Mouse (Mus musculus) bone marrow, adult 2 months (tissue): ENCODE results near the gene C3. TPM values are rescaled to one million over a fixed set of nuclear protein-coding genes. Genes with fewer than 3 reads are reported as not detected.

Experiments used
- H3K27ac ChIP-seq: fragments of 200-500 bp; 2 replicates; pipeline ENCODE4 v1.5.1; 2012; ENCODE audit warnings: low read depth, mild to moderate bottlenecking, control low read depth, inconsistent platforms, low read length; ENCODE audit not compliant: control insufficient read depth, poor library complexity, insufficient read depth
- H3K4me1 ChIP-seq: fragments of 200-500 bp; 2 replicates; pipeline ENCODE4 v1.6.1; 2011; ENCODE audit warnings: low read length; ENCODE audit not compliant: control insufficient read depth, insufficient read depth
- H3K4me3 ChIP-seq: fragments of 200-500 bp; replicated peaks from 2 replicates; pipeline ENCODE3; 2011; ENCODE audit warnings: mild to moderate bottlenecking, low read depth, low read length, control low read depth; ENCODE audit not compliant: control insufficient read depth
- CTCF ChIP-seq: fragments of 200-500 bp; IDR thresholded peaks from 2 replicates; pipeline ENCODE4 v1.5.1; 2011; ENCODE audit warnings: low read length, control low read depth; ENCODE audit not compliant: control insufficient read depth, insufficient read depth
- POLR2A ChIP-seq: fragments of 200-500 bp; IDR thresholded peaks from 2 replicates; pipeline ENCODE4 v1.6.1; 2011; ENCODE audit warnings: low read depth, mild to moderate bottlenecking, control low read depth, low read length, borderline replicate concordance; ENCODE audit not compliant: control insufficient read depth
- WGBS: fragments of 180-500 bp; shearing (Covaris S2); methylation state at CpG from one replicate; pipeline ENCODE4 v1.1.7; 2018; 5-methylcytosine and 5-hydroxymethylcytosine counted together
- polyA plus RNA-seq: library from polyadenylated mRNA; stranded (reverse); fragments of >200 nt; gene quantifications from 2 replicates; pipeline ENCODE4 v1.2.4, GENCODE M21; 2011; ENCODE audit warnings: low replicate concordance; ENCODE audit not compliant: missing spikeins, insufficient read depth, insufficient read length

Gene C3
- polyA plus RNA-seq, 1 experiment, result 221 TPM

GRCm38 (mm10) chr17:57185641-57186040 lies 42.3 kb downstream of the C3 start:
- TF ChIP-seq POLR2A (no peak), CTCF (no peak)
- 44% methylated on average over 2 of the region's 2 CpGs for WGBS
- Histone ChIP-seq H3K27ac (no peak overlapping the region), H3K4me1 (no peaks in the 10 kb centered on the region; the same call in none of the 2 replicates), H3K4me3 (no peak overlapping the region)

GRCm38 (mm10) chr17:57182871-57183270 lies 45.1 kb downstream of the C3 start:
- no peak overlapping the region for H3K27ac ChIP-seq
- H3K4me3 ChIP-seq, result no peak overlapping the region
- TF ChIP-seq POLR2A (no peak), CTCF (no peak)
- WGBS, result 30% methylated on average over 3 of the region's 3 CpGs
- no peaks in the 10 kb centered on the region; the same call in none of the 2 replicates for H3K4me1 ChIP-seq

DNA sequence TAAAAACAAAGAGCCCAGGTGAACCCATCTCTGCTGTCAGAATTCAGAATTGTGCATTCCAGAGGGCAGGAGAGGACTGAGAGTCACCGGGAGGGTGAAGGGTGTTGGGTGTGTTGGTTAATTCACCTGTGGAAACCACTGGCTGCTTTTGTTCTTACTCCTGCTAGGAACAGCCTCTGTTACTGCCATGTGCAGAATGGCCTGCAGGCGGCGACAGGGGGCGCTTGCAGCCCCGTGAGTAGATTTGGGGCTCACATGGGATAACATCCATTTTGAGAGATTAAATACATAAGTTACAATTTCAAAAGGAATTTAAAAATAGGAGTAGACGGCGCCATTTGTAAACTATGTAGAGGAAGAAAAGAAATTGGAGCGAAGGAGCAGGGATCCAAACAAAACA lies 47.6 kb downstream of the C3 start:
- Histone ChIP-seq H3K4me1 (no peaks in the 10 kb centered on the region; the same call in none of the 2 replicates), H3K4me3 (no peak overlapping the region), H3K27ac (no peak overlapping the region)
- TF ChIP-seq POLR2A (no peak), CTCF (peak; percentile 67)
- WGBS, result 34% methylated on average over 8 of the region's 8 CpGs

DNA sequence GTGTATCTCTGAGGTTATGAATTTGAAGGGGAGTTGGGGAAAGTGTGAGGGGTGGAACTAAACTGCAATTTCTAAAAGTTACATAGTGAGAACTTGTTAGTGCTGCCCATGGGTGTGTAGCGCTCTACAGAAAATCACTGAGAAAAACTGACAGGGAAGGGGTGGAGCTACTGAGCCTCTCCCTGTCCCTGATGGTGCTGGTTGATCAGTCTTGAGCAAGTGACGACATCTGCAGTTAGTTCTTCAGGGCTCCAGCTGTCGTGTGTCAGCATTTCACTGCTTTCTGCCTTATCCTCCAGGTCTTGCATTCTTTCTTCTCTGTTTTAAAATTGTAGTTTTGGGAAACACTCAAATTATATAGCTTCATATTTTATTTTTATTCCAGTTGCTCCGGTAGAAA lies 54.6 kb downstream of the C3 start:
- no peaks in the 10 kb centered on the region for H3K4me1 ChIP-seq
- no peak overlapping the region for H3K4me3 ChIP-seq
- H3K27ac ChIP-seq, result no peak overlapping the region
- 49% methylated on average over 4 of the region's 4 CpGs for WGBS
- TF ChIP-seq POLR2A (no peak), CTCF (no peak)

GRCm38 (mm10) chr17:57172378-57172777 lies 55.6 kb downstream of the C3 start:
- WGBS, result 58% methylated on average over 5 of the region's 5 CpGs
- no peak for TF ChIP-seq POLR2A
- no peak for TF ChIP-seq CTCF
- Histone ChIP-seq H3K27ac (no peak overlapping the region), H3K4me3 (no peak overlapping the region), H3K4me1 (no peaks in the 10 kb centered on the region)

GRCm38 (mm10) chr17:57170616-57171260 lies 57.2 kb downstream of the C3 start:
- 59% methylated on average over 5 of the region's 5 CpGs for WGBS
- H3K4me3 ChIP-seq, result no peak overlapping the region
- no peaks in the 10 kb centered on the region for H3K4me1 ChIP-seq
- no peak for TF ChIP-seq POLR2A
- TF ChIP-seq CTCF, result no peak
- no peak overlapping the region for H3K27ac ChIP-seq

DNA sequence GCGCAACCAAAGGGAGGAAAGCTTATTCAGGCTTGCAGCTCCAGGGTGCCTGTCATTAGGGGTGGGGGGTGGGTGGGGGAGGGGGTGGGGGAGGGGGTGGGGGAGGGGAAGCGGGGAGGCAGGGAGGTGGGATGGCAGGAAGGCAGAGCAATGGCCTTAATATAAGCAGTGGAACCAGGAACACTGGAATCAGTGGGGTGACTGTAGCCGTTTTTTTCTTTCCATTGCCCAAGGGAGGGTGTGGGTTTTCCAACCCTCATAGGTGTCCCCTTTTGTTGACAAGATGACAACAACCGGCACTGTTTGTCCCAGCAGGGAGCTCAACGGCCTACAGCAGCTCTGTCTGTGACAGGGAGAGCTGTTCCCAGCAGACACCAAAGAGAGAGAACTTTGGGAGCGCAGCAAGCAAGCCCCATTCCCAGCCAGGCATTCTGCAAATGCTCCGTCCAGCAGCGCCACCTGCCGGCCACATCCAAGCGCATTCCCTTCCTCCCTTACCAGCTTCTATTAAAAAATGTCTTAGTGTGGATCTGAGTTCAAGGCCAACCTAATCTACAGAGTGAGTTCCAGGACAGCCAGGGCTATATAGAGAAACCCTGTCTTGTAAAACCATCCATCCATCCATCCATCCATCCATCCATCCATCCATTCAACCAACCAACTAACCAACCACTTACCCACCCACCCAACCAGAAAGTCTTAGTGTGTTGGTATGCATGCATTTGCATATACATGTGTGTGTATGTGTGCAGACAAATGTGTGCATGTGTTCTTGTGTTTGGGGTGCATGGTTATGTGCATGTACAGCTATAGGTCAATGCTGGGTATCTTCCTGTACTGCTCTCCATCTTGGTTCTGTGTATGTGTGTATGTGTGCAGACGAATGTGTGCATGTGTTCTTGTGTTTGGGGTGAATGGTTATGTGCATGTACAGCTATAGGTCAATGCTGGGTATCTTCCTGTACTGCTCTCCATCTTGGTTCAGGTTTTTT lies 60.8 kb downstream of the C3 start:
- no peaks in the 10 kb centered on the region for H3K4me1 ChIP-seq
- WGBS, result 16% methylated on average over 11 of the region's 11 CpGs
- peak; percentile 95 for TF ChIP-seq CTCF
- no peak for TF ChIP-seq POLR2A
- H3K4me3 ChIP-seq, result no peak overlapping the region
- no peak overlapping the region for H3K27ac ChIP-seq

Other genes with a start within 250 kb of the C3 start
- not detected in 2 replicates for gene Acer1, start 246.0 kb downstream of the C3 start, polyA plus RNA-seq
- gene Clpp, start 237.8 kb downstream of the C3 start, polyA plus RNA-seq, result 23.7 and 43.4 TPM in 2 replicates
- gene Alkbh7, start 230.8 kb downstream of the C3 start, polyA plus RNA-seq, result 4.4 and 11.1 TPM in 2 replicates
- not detected in 2 replicates for gene Pspn, start 228.1 kb downstream of the C3 start, polyA plus RNA-seq
- 74.4 and 116 TPM in 2 replicates for gene Gtf2f1, start 216.8 kb downstream of the C3 start, polyA plus RNA-seq
- not detected in 2 replicates for gene Gm17949, start 216.7 kb downstream of the C3 start, polyA plus RNA-seq
- gene Khsrp, start 196.6 kb downstream of the C3 start, polyA plus RNA-seq, result 56.3 and 56.9 TPM in 2 replicates
- gene Slc25a41, start 186.5 kb downstream of the C3 start, polyA plus RNA-seq, result not detected in 2 replicates
- 2.4 TPM in 1 of 2 replicates, not detected in the other for gene Crb3, start 169.0 kb downstream of the C3 start, polyA plus RNA-seq
- gene Slc25a23, start 168.3 kb downstream of the C3 start, polyA plus RNA-seq, result 2.8 and 8.1 TPM in 2 replicates
- 49.6 and 96.5 TPM in 2 replicates for gene Dennd1c, start 149.6 kb downstream of the C3 start, polyA plus RNA-seq
- 0.90 TPM in 1 of 2 replicates, not detected in the other for gene Tubb4a, start 140.4 kb downstream of the C3 start, polyA plus RNA-seq
- gene Tnfsf9, start 122.8 kb downstream of the C3 start, polyA plus RNA-seq, result 0.75 and 1.6 TPM in 2 replicates
- gene Cd70, start 78.4 kb downstream of the C3 start, polyA plus RNA-seq, result not detected in 2 replicates
- gene Tnfsf14, start 34.0 kb downstream of the C3 start, polyA plus RNA-seq, result 7.0 and 12.8 TPM in 2 replicates
- gene Gpr108, start 20.3 kb upstream of the C3 start, polyA plus RNA-seq, result 15.7 and 37.5 TPM in 2 replicates
- gene Trip10, start 21.3 kb upstream of the C3 start, polyA plus RNA-seq, result 7.0 and 15.4 TPM in 2 replicates
- 67.9 and 112 TPM in 2 replicates for gene Vav1, start 51.0 kb upstream of the C3 start, polyA plus RNA-seq
- 4.9 and 5.6 TPM in 2 replicates for gene Adgre1, start 130.6 kb upstream of the C3 start, polyA plus RNA-seq